Mouse (Mus musculus) liver, postnatal 0 days (tissue): Measurements from ENCODE around the gene Sema5a.

Experiments
- CTCF ChIP-seq: sonication (generic); IDR thresholded peaks from 2 replicates; pipeline ENCODE4 v1.5.1; 2016; ENCODE audit warnings: antibody characterized with exemption, low read depth
- EP300 ChIP-seq: IDR thresholded peaks from 2 replicates; pipeline ENCODE4 v1.6.1; 2016; ENCODE audit warnings: antibody characterized with exemption, low read depth, mild to moderate bottlenecking

DNA sequence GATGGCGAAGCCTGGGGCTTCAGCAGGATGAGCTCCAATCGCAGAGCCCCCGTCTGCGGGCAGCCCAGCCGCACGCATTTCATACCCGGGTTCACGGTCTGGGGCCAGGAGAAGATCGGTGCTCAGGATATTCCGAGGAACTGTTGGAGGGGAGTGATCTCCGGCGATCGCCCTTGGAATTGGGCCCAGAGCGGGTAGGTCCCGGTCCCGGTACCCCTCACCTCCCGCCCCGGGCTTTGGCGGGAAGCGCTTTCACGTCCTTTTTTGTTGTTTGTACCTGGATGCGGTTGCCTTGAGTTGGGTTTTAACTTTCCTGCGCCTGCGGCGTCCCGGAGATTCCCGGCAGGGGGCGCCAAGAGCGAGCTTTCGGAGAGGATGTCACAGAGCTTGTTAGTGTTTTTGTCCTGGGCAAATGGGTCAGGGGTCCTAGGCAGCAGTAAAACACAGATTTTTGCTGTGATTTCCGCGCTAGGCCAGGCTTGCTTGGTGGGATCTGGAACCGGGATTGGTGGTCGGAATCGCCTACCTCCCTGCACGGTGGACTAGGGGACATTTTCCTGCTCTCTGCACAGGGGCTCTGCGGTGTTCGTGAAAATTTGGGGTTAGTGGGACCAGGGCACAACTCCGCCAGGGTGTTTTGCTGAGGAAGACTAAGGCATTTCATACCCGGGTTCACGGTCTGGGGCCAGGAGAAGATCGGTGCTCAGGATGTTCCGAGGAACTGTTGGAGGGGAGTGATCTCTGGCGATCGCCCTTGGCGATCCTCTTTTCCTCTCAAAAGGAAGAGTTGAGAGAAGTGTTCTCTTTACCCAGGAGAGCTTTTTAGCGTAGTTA, 1.4 kb downstream of the Sema5a start:
- TF ChIP-seq EP300 = no peak
- peak; percentile 71 for TF ChIP-seq CTCF
